Mouse (Mus musculus) urinary bladder, adult 18-20 months (tissue): ENCODE results near the gene Atp11a.
A peak's percentile ranks its signal among the peaks of the same experiment; 100 is the strongest.

ENCODE experiments used
- DNase-seq, 2 experiments: peaks; one replicate each; pipeline ENCODE4 v3.0.0; 2022; ENCODE audit warnings: low spot score in 2 of 2, mixed read lengths in 2 of 2

Gene Atp11a

GRCm38 (mm10) chr8:12873357-12874046 is 116.7 kb downstream of the Atp11a start, which contains the start of gene Mcf2l:
TSS of gene Mcf2l (plus strand) at chr8:12873806.
- peak in 1 of 2 experiments; percentile 24 for DNase-seq

GRCm38 (mm10) chr8:12874194-12874791 is 117.5 kb downstream of the Atp11a start:
- no peak for DNase-seq

- no peak for DNase-seq
Observed at GRCm38 (mm10) chr8:12874971-12875370, 118.2 kb downstream of the Atp11a start.

GRCm38 (mm10) chr8:12877126-12877525 is 120.3 kb downstream of the Atp11a start:
- DNase-seq: no peak

- no peak for DNase-seq
Observed at GRCm38 (mm10) chr8:12880163-12880562, 123.3 kb downstream of the Atp11a start.

- DNase-seq: no peak
Observed at GRCm38 (mm10) chr8:12883051-12884004, 126.5 kb downstream of the Atp11a start.

GRCm38 (mm10) chr8:12887772-12888435 is 131.1 kb downstream of the Atp11a start:
- DNase-seq: no peak

- no peak for DNase-seq
Observed at GRCm38 (mm10) chr8:12889046-12889598, 132.3 kb downstream of the Atp11a start.

GRCm38 (mm10) chr8:12892882-12893446 is 136.2 kb downstream of the Atp11a start:
- no peak for DNase-seq

- DNase-seq: no peak
Observed at GRCm38 (mm10) chr8:12893797-12894578, 137.2 kb downstream of the Atp11a start.

GRCm38 (mm10) chr8:12894783-12895534 is 138.1 kb downstream of the Atp11a start:
- no peak for DNase-seq

GRCm38 (mm10) chr8:12895535-12896150 is 138.8 kb downstream of the Atp11a start:
- DNase-seq: no peak

GRCm38 (mm10) chr8:12896494-12897373 is 139.9 kb downstream of the Atp11a start:
- no peak for DNase-seq

GRCm38 (mm10) chr8:12897815-12898214 is 141.0 kb downstream of the Atp11a start:
- DNase-seq: no peak

GRCm38 (mm10) chr8:12903790-12904415 is 147.1 kb downstream of the Atp11a start:
- no peak for DNase-seq

GRCm38 (mm10) chr8:12905122-12905521 is 148.3 kb downstream of the Atp11a start:
- DNase-seq: no peak

GRCm38 (mm10) chr8:12905599-12906321 is 148.9 kb downstream of the Atp11a start:
- no peak for DNase-seq
